7 mouse cellular contexts compared by ENCODE assay signal in the genomic region with DNA sequence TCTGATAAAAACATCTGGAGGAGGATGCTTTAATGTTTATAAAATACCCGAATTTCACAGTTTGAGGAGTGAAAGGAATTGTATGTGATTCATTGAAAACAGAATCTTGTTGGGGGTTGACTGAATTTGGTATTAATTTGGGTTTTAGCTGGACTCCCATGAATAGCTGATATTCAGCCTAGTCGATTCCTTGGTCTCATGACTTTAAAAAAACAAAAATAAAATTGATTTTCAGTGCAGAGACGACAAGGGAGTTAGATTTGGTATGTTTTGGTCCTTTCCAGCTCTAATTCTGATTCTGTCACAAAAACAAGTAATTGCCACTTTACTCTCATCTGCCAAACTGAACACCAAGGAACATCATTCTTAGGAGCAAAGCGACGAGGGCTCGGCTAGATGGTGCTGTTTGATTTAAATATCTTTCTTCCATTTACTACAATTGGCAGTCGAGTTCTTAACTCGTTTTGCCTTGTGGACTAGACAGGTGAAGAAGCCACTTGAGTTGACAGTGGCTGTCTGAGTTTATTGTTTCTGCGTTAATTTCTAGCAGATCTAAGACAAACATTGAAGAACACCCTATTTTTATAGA. TPM values are rescaled to one million over a fixed set of nuclear protein-coding genes. Genes with fewer than 3 reads are reported as not detected.
DNase-seq lines count a peak whose midpoint lies in the region; ATAC-seq and TF ChIP-seq lines count a peak whose summit lies in the region.

No protein-coding gene starts in this region.

- no peaks in the 10 kb centered on the region for H3K27me3 ChIP-seq in hindbrain, postnatal 0 days (ENCODE audit: insufficient read depth, low read length)
- no peaks in the 10 kb centered on the region for H3K27me3 ChIP-seq in liver, embryonic 13.5 days

- peak overlapping the region; percentile 81 for H3K4me2 ChIP-seq in hindbrain, postnatal 0 days (ENCODE audit: low read depth, low read length)
- H3K4me2 ChIP-seq in liver, embryonic 13.5 days = peak overlapping the region; percentile 36

- peak overlapping the region; percentile 88 for H3K4me3 ChIP-seq in hindbrain, postnatal 0 days (ENCODE audit: low read length)
- H3K4me3 ChIP-seq in liver, embryonic 13.5 days (replicated peaks) = peak overlapping the region; percentile 99; the same call in 1 of the 2 replicates

- H3K9me3 ChIP-seq in hindbrain, postnatal 0 days (ENCODE audit: low read length) = no peaks in the 10 kb centered on the region
- H3K9me3 ChIP-seq in liver, embryonic 13.5 days (replicated peaks) = no peaks in the 10 kb centered on the region

- H3K27ac ChIP-seq in hindbrain, postnatal 0 days = no peak overlapping the region
- peak overlapping the region; percentile 63 for H3K27ac ChIP-seq in liver, embryonic 13.5 days

- peak; percentile 54 to 61 for DNase-seq in left cerebral cortex, postnatal 14 days (ENCODE audit: low spot score in 2 of 2)
- DNase-seq in left cerebral cortex, postnatal 10 days (ENCODE audit: extremely low spot score in 1 of 2, low spot score in 2 of 2) = no peak
- peak; percentile 63 for DNase-seq in embryo, embryonic 11 days
- DNase-seq in hindbrain, postnatal 0 days (ENCODE audit: low spot score) = peak; percentile 79
- no peak for DNase-seq in liver, embryonic 13.5 days
- DNase-seq in right cerebral cortex, postnatal 10 days (ENCODE audit: low spot score in 2 of 2) = peak; percentile 55 to 58
- no peak for DNase-seq in adrenal gland, postnatal 25 days

- peaks cover 7% of the 10 kb centered on the region for H3K4me1 ChIP-seq in hindbrain, postnatal 0 days (ENCODE audit: insufficient read depth, low read length)
- H3K4me1 ChIP-seq in liver, embryonic 13.5 days (replicated peaks) = peaks cover 70% of the 10 kb centered on the region

- 15% methylated on average over 9 of the region's 9 CpGs for WGBS in hindbrain, postnatal 0 days
- WGBS in liver, embryonic 13.5 days (ENCODE audit: insufficient replicate concordance) = 24% methylated on average over 9 of the region's 9 CpGs

- peak; percentile 65 for TF ChIP-seq CTCF in hindbrain, postnatal 0 days (IDR thresholded peaks at IDR 0.05; ENCODE audit: low read depth)

- no peaks in the 10 kb centered on the region for H3K36me3 ChIP-seq in hindbrain, postnatal 0 days (ENCODE audit: insufficient read depth, low read length)
- H3K36me3 ChIP-seq in liver, embryonic 13.5 days = no peaks in the 10 kb centered on the region

- H3K9ac ChIP-seq in hindbrain, postnatal 0 days (replicated peaks; ENCODE audit: low read length) = no peak overlapping the region
- H3K9ac ChIP-seq in liver, embryonic 13.5 days = peak overlapping the region; percentile 46; the same call in 1 of the 2 replicates

- ATAC-seq in hindbrain, postnatal 0 days = no peak
- no peak for ATAC-seq in liver, embryonic 13.5 days (ENCODE audit: low read depth)

- intact Hi-C loops in left cerebral cortex, postnatal 14 days (cut with DNase I) = loop anchor here (2.0 to 10.0 kb wide), 4 partner anchors 174 to 491 kb away; a partner anchor contains a TSS
- intact Hi-C loops in left cerebral cortex, postnatal 10 days (cut with DNase I) = loop anchor here (2.0 to 10.0 kb wide), 4 partner anchors 174 to 496 kb away; no protein-coding TSS in a partner anchor

RNA-seq across cellular contexts. Expression of a gene that starts 2.9 kb away (rescaled TPM):
- total RNA-seq in left cerebral cortex, postnatal 14 days (2021) = 100 to 1,000 TPM; 133 to 148 TPM
- 100 to 1,000 TPM; 177 to 178 TPM for total RNA-seq in left cerebral cortex, postnatal 10 days (2021)
- 105 and 123 TPM in 2 replicates for total RNA-seq in hindbrain, postnatal 0 days (2014; rRNA removed)
- polyA plus RNA-seq in hindbrain, postnatal 0 days (2015; fragmentation: Nextera tagmentation; extraction: Ambion mirVana) = 132 and 140 TPM in 2 replicates
- polyA plus RNA-seq in liver, embryonic 13.5 days (2015; fragmentation: Nextera tagmentation; extraction: Ambion mirVana) = 56.4 and 56.9 TPM in 2 replicates
- 25.4 and 30.5 TPM in 2 replicates for total RNA-seq in adrenal gland, postnatal 25 days (2021)

Comparison
In these comparisons a context has a peak if more than half of its experiments do, and no peak if none do; other contexts are left out.
1. DNase-seq: peak in left cerebral cortex, postnatal 14 days (2 of 2), embryo, embryonic 11 days (single experiment), hindbrain, postnatal 0 days (single experiment) and right cerebral cortex, postnatal 10 days (2 of 2); none in left cerebral cortex, postnatal 10 days (0 of 2), liver, embryonic 13.5 days (single experiment) and adrenal gland, postnatal 25 days (single experiment).